Mouse (Mus musculus) right cerebral cortex, adult 2 months (tissue): ENCODE results near the gene Hrasls5.
A peak's percentile ranks its signal among the peaks of the same experiment; 100 is the strongest.

Experiments used
- DNase-seq, 2 experiments: peaks; one replicate each; pipeline ENCODE4 v3.0.0; 2021 to 2022; ENCODE audit warnings: low spot score in 2 of 2

The Hrasls5 gene

GRCm38 (mm10) chr19:7611942-7612757 is at the start of gene Hrasls5:
TSS of gene Hrasls5 (plus strand) at chr19:7612541.
- DNase-seq, result peak; percentile 72 to 73

- DNase-seq, result no peak
Observed at GRCm38 (mm10) chr19:7562601-7563129, 49.7 kb upstream of the Hrasls5 start.

- DNase-seq, result no peak
Observed at GRCm38 (mm10) chr19:7563676-7564075, 48.7 kb upstream of the Hrasls5 start.

DNA sequence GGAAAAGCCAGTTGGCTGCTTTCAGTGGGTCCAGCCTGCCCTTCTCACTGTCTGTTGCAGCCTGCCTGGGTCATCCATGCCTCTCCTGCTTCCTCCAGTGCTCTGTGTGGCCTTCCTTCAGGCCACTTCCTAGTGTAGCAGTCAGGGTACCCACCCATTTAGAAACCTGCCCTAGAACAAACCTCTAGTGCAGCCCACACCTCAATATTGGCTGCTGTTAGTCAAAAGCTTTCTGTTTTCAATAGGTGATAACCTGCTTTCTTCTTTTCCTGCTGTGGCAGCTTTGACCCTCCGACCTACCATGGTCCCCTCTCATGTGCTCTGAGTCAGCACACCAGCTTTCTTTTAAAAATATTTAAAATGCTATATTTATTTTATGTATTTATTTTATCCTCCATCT is 47.9 kb upstream of the Hrasls5 start:
- DNase-seq, result no peak

GRCm38 (mm10) chr19:7566826-7567225 is 45.5 kb upstream of the Hrasls5 start:
- peak in 1 of 2 experiments; percentile 42 for DNase-seq

DNA sequence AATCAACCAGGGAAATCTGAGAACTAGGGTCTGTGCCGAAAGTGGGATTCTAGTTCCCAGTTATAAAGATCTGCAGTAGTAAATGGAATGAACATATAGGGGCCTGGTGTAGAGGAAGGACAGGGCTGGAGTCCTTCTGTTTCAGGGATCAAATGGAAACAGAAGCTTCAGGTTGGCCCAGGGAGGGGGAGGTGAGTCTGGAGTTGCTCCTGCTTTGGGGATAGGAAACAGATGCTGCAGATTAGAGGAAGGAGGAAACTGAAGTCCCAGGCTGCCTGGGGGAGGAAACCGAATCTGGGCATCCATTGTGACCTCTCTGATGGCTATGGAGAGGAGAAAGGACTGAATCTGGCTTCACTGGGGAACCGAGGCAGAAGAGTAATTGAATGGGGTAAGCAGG is 44.0 kb upstream of the Hrasls5 start:
- no peak for DNase-seq

GRCm38 (mm10) chr19:7569650-7570049 is 42.7 kb upstream of the Hrasls5 start:
- no peak for DNase-seq

DNA sequence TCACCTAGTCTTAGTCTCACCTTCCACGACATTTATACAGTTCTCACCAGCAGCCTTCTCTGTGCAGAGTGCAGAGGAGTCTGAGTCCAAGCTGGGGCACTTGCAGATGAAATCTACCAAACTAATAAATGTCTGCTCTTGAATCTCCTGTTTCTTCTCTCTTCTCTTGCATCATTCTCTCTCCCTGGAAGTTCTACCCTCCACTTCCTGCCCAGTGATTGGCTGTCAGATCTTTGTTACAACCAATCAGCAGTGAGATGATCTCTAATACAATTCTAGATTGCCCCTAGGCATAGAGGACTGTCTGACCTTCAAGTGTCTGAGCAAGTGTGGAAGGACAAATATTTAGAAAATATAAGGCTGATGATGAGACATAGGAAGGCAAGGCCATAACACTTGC is 36.2 kb upstream of the Hrasls5 start:
- DNase-seq, result no peak

GRCm38 (mm10) chr19:7577710-7578109 is 34.6 kb upstream of the Hrasls5 start:
- DNase-seq, result no peak

GRCm38 (mm10) chr19:7581042-7581441 is 31.3 kb upstream of the Hrasls5 start:
- DNase-seq, result no peak

DNA sequence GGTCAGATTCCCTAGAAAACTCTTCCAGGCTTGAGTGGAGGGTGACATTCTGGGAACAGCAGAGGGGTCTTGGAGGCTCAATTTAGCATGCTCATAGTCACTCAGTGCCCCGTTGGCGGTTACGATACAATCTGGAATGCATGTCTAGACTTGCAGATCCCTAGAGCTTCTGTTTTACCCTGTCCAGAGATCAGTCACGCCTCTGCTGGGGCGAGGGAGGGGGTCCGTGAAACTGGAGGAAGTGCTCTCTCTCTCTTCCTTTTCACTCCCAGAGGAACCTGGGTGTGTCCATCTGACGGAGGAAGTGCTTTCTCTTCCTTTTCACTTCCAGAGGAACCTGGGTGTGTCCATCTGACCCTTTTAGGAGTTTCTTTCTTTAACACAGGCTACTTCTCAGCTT is 29.2 kb upstream of the Hrasls5 start:
- no peak for DNase-seq

GRCm38 (mm10) chr19:7583599-7583998 is 28.7 kb upstream of the Hrasls5 start:
- DNase-seq, result no peak

- no peak for DNase-seq
Observed at GRCm38 (mm10) chr19:7585279-7585678, 27.1 kb upstream of the Hrasls5 start.

GRCm38 (mm10) chr19:7585764-7586163 is 26.6 kb upstream of the Hrasls5 start:
- DNase-seq, result no peak

- no peak for DNase-seq
Observed at GRCm38 (mm10) chr19:7590795-7591194, 21.5 kb upstream of the Hrasls5 start.

GRCm38 (mm10) chr19:7592018-7592417 is 20.3 kb upstream of the Hrasls5 start:
- no peak for DNase-seq

DNA sequence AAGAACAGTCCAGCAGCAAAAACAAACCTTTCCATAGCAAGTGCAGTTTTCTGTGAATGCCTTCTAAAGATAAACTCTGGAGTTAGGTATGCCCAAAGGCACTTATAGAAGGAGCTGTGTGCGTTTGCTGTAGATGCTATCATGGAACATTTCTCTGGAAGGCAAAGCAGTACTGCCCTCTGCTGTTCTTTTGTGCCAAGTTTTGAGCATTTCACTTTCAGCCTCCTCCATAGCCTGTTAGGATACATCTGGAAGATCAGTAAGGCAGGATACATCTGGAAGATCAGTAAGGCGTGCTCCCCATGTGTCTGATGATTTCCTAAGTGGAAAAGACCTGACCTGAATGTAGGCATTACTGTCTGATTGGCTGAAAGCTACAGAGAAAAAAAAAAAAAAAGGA is 16.8 kb upstream of the Hrasls5 start:
- peak; percentile 70 to 76 for DNase-seq

GRCm38 (mm10) chr19:7598481-7598880 is 13.9 kb upstream of the Hrasls5 start:
- DNase-seq, result no peak

GRCm38 (mm10) chr19:7601551-7601950 is 10.8 kb upstream of the Hrasls5 start:
- no peak for DNase-seq

DNA sequence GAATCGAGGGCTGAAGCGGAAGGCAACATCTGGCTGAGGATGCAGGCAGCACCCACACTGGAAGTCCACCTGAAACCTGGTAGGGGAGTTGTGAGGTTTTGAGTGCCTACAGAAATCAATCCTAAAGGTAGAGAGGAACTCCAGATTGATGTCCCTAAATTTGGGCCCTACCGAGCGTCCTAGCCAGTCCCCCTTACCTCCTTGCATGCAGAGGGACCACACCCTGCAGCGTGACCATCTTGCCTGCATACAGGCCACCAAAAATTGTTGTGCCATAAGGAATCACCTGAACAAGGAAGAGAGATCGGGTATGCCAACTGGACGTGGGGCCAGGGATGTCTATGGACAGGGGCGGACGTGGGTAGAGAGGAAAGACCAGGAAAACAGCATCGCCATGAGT is 8.2 kb upstream of the Hrasls5 start:
- DNase-seq, result no peak

DNA sequence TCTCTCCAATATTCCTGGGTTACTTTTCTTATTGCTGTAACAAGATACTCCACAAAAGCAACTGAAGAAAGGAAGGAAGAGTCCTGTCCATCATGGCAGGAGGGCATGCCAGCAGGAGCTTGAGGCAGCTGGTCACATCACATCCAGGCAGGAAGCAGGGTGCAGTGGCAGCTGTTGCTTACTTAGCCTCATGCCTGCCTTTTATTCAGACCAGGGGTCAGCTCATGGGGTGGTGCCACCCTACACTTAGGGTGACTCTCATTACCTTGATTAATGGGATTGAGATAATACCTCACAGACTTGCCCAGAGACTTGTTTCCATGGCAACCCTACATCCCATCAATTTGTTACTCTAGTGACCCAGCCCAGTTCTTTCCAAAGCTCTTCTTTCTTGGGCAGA is 7.3 kb upstream of the Hrasls5 start:
- no peak for DNase-seq

GRCm38 (mm10) chr19:7605930-7606783 is 6.2 kb upstream of the Hrasls5 start:
- peak; percentile 39 to 63 for DNase-seq
